Mouse (Mus musculus) heart, adult 8-10 months (tissue): ENCODE data around the gene Herc3. TPM values are rescaled to one million over a fixed set of nuclear protein-coding genes. Genes with fewer than 3 reads are reported as not detected.

Experiments
- DNase-seq: peaks from one replicate; pipeline ENCODE4 v3.0.0; 2022; ENCODE audit warnings: low spot score
- total RNA-seq, 4 experiments: library from RNA; stranded (reverse); gene quantifications; 2 replicates each; pipeline ENCODE4 v1.2.4; 2022

Gene Herc3
- total RNA-seq, 4 experiments from 2014 or later: 29.4 to 83.7 (median 46.4) TPM

GRCm38 (mm10) chr6:58920735-58921134 lies 89.5 kb downstream of the Herc3 start:
- no peak for DNase-seq

GRCm38 (mm10) chr6:58921623-58922022 lies 90.4 kb downstream of the Herc3 start:
- DNase-seq: peak; percentile 16

- DNase-seq: no peak
These were observed 91.2 kb downstream of the Herc3 start for GRCm38 (mm10) chr6:58922511-58922910.

- peak; percentile 66 for DNase-seq
These were observed 96.6 kb downstream of the Herc3 start for GRCm38 (mm10) chr6:58927881-58928280.

DNA sequence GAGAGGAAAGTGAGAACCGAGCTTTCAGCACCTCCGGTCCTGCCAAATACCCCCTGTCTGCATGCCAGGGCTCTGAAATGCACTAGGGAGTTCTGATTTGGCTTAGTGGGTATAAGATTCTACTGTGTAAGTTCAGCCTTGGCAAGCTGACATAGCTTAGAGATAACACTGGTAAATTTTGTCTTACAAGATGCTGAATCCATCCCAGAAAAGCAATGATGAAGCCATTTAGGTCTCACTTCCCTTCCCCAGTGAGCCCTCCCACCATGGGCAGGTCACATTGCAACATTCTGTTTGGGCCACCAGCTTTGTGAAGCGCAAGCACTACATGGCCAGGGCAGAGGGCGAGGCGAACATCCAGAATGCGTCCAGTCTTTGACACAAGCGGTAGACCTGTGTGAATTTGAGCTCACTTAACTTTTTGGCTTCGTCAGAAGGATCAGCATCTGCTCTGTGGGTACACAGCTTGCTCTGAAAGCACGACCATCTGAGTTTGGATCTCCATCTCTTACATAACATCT lies 98.7 kb downstream of the Herc3 start:
- DNase-seq: peak; percentile 46

GRCm38 (mm10) chr6:58931149-58931548 lies 99.9 kb downstream of the Herc3 start:
- DNase-seq: no peak

GRCm38 (mm10) chr6:58932515-58933188 lies 101.4 kb downstream of the Herc3 start:
- no peak for DNase-seq

GRCm38 (mm10) chr6:58933189-58933913 lies 102.1 kb downstream of the Herc3 start:
- no peak for DNase-seq

DNA sequence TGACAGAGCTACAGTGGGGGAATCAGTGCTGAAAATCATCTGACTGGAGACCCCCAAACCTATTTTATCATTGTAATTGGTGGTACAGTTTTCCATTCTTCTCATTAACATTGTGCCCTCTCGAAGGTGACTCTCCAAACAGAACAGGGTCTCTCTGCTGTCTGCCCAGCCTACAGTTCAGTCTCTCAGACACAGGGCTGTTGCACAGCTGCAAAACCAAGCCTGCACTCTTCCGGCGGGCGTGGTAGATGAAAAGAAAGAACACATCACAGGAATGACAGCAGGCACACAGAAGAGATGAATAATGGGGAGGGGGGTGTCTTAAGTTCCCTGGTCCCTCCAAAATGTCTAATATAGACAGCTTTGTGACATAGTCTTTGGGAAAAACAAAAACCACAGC lies 102.9 kb downstream of the Herc3 start:
- no peak for DNase-seq

DNA sequence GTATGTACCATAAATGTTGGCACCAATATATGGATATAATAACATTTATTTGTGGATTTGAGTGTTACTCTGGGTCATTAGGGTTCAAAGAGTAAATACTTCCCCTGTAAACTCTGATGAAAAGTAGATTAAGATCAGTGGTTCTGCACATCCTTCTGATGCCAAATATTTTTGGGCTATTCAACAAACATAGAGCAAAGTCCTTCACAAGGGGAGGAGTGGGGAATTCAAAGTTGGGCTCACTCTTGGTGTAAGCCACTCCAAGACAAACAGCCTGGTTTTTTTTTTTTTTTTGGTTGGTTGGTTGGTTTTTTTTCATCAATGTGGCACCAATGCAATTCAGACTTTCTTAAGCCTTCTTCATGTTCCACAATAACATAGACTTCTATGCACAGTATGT lies 106.5 kb downstream of the Herc3 start:
- DNase-seq: no peak

GRCm38 (mm10) chr6:58942276-58942675 lies 111.0 kb downstream of the Herc3 start:
- no peak for DNase-seq

DNA sequence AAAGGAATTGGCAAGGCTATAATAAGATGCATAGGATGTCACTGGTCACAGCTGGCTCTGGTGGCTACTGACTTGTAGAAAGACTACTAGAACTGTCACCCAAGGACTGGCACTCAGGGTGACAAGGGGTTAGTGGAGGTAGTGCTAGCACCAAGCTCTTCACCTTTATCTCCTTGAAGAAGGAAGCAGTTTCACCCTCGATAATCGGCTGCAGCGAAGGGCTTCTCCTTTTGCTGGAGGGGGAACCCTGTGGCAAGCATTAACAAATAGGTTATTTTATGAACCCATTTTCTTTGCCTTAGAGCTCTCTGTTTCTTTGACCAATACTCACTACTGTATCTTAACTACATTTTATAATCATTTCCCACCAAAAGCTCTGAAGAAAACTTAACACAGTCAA lies 112.7 kb downstream of the Herc3 start:
- no peak for DNase-seq

- no peak for DNase-seq
These were observed 115.0 kb downstream of the Herc3 start for GRCm38 (mm10) chr6:58946246-58946645.

GRCm38 (mm10) chr6:58946840-58947239 lies 115.6 kb downstream of the Herc3 start:
- DNase-seq: no peak

DNA sequence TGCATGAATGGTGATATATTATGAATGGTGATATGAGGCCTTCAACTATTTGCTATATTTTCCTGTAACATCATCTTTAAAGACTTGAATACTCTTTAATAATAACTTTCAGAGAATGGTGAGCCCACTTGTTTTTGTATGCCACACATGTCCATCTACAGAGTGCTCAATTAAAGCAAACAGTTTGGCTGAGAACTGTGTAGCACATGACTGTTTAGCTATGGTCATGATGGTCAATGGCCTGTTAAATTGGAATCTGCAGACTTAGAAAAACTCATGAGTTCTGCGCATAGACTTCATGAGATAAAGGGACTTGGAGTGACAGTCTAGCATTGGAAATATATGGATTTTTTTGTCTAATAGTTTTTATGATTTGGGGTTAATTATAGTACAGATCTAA lies 119.1 kb downstream of the Herc3 start:
- DNase-seq: no peak

DNA sequence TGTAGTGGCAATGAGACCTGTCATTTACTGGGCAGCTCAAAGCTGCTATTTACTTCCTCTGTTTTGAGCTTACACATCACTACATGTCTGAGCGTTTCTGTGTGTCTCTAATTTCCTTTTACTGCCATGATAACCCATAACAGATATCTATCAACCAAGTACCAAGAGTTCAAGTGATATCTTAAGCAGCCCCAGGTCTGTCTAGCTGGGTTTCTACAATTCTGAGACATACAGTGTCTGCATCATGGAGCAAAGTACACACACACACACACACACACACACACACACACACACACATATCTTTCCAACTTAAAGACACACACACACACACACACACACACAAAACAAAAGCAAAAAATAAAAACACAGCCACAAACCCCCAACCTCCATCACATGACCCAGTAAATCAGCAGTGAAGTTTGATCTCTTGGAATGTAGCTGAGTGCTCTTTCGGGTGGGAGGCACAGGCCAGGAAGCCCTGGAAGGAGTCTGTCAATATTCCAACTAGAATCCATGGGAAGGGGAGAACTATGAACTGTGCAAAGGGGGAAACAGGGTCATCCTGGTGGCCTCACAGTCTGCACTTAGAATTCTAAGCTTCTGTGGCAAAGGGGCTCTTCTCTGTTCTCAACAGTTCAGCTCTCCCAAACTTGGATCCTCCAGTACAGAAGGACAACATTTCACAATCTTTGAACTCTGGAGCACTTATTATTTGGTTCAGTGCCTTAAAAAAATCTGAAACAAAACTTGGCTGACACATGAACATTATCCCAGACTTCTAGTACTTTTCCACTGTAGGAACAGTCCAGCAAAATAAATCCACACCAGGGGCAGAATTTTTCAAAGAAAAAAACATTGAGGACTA lies 120.1 kb downstream of the Herc3 start:
- DNase-seq: peak; percentile 27

DNA sequence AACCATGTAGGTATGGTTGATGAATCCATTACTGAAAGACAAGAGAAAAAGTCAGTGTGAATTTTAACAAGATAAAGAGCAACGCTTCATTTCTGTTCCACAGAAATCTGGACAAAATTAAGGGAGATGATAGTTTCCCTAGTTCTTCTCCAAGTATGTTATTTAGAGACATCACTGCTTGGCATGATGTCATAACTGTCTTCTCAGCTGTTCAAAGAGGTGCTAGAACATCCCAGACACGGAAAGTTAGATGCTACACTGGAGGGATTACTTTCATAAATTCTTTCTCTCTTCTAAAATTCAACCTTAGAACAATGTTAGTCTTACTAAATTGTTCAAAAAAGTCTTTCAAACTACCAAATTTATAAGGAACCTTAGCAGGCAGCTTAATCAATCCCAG lies 129.3 kb downstream of the Herc3 start:
- DNase-seq: no peak

- no peak for DNase-seq
These were observed 131.4 kb downstream of the Herc3 start for GRCm38 (mm10) chr6:58962691-58963090.

DNA sequence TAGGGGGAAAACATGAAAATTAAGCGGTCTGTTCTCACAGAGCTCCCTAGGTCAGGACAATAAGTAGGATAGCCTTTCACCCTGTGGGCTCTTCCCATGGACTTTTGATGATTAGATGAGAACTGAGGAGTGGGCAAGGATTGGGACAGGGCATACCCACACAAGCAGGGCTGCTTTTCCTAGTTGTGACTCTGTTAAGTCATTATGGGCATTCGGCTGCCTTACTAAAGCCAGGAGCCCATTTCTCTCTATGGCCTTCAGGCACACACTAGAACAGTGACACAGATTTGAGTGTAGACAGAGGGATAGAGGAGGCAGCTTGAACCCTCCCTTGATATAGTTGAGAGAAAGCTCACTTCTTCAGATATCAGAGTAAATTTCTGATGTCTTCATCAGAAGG lies 132.8 kb downstream of the Herc3 start:
- DNase-seq: no peak

- no peak for DNase-seq
These were observed 133.3 kb downstream of the Herc3 start for GRCm38 (mm10) chr6:58964565-58964964.

DNA sequence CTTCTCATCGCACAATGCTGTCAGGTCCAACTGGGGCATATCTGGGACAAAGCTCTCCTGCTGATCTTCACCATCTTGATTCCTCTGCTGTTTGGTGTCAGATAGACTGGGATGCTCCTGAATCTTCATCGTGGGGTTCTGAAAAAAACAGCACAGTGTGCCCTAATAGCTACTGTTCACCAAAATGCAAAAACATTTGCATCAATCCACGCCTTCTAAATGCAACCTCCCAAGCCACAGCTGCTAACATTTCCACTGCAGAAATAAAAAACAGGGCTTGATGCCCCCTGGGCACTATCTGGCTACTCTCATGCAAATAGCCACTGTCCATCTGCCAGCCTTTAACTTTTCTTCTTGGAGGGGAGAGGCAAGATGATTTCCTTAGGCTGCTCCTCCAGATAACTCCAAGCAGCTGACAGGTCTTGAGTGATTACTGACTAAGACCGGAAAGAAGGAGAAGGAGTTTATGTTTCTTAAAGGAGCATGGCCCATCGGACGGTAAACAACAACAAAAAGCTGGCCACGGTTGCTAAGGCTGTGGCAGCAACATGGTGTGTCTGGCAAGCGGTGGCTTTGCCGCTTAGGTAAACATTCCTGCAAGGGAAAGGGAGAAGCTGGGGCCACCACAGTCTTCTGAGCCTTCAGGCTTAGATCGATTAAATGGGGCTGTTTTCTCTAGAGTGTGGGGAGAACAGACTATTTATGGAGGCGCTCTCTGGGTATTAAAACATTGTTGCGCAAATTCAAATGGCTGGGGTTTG lies 134.0 kb downstream of the Herc3 start:
- no peak for DNase-seq
